Mouse (Mus musculus) hindlimb bud, embryonic 11.5 days (tissue): ENCODE data around the gene Fam185a.

Experiments
- DNase-seq: peaks from one replicate; pipeline ENCODE4 v3.0.0-alpha.2; 2012; ENCODE audit warnings: low read depth, low spot score; ENCODE audit errors: extremely low spot score

Gene Fam185a

DNA sequence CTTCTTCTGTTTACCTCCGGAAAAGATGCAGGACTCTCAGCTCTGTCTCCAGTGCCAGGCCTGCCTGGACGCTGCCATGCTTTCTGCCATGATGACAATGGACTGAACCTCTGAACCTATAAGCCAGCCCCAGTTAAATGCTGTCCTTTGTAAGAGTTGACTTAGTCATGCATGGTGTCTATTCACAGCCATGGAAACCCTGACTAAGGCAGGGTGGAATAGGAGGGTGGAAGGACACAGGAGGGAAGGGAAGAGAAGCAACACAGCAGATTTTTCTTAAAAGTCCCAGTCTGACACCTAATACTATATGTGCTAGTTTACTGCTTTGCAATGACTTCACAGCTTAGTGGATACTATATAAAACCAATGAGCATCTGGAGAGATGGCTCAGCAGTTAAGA lies 66.7 kb downstream of the Fam185a start:
- no peak for DNase-seq

GRCm38 (mm10) chr5:21492213-21492612 lies 67.5 kb downstream of the Fam185a start:
- DNase-seq = no peak

DNA sequence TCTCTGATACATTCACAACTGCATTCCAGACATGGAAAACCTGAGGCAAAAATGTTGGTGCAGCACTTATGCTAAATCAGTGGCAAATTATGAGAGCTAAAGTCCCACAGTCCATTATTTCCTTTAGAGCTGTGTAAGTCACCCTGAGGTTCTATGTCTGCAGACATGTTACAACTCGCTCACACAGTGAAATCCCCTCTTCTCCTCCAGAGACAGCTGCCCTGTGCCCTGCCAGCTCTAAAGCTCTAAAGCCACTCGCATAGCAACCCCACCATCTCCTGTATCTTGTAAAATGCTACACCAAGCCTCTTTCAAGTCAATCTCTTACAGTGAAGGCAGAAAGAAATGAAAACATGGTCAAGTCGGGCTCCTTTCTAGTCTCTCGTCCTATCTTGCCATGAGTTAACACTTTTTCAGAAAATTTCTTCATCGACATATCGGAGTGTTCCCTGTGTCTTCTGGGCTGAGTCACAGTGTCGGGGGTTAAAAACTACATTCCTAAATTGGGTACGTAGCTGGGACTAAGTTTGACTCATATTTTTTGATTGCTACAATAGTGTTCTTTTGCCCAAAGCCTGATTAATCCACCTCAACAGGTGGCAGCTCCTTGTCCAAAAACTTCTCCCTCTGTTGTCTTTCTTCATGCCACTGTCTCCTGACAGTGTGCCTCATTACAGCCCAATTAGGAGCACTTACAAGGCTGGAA lies 68.7 kb downstream of the Fam185a start:
- no peak for DNase-seq

- DNase-seq = no peak
These were observed 70.0 kb downstream of the Fam185a start for GRCm38 (mm10) chr5:21494781-21495180.

DNA sequence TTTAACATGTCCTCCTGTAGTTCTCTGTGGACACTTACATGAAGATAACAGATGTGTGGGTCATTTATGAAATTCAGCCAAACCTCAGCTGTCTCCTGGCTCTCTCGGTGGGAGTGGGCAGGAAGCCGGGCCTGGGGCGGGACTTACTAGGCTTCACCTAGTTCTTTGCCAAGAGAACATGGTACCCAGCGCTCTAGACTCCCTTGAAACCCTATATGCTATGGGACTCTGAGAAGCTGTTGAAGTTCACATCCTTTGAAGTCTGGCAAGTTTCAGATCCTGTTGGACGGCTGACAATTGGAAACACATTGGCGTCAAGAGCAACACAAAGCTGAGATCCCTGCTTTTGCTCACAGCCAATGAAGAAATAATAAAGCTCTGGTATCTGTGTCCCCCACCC lies 71.6 kb downstream of the Fam185a start:
- DNase-seq = peak; percentile 49

DNA sequence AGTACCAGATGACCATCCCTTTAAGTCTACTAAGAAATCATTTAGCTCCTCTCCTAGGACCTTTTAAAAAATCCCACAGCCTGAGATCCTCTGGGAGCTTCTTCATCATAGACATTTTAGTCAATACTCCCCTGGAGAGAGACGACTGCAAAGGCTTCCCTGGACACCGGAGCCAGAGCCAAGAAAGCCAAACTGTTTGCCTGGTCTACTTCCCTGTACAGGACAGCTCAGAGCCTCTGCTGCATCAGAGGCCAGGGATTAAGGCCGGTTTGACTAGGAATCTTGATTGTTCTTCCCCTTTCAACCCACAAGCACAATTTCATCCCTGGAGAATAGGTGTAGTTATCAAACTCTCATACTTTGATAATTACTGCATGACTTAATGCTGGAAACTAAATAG lies 72.1 kb downstream of the Fam185a start:
- DNase-seq = no peak

DNA sequence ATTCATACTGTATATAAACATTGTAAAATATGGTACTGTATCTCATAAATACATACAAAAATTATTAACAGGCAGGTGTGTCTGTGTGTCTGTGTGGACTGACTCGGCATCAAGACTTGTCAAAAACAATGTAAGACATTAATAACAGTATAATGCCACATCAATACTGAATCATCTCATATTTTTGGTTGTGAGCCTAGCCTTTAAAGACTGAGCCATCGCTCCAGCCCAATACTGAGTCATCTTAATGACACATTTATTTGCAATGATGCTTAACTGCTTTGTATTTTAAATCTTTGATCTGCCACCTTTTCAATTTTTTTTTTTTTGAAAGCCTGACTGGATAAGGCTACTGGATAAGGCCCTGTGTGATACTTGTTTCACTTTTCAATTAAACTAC lies 73.7 kb downstream of the Fam185a start:
- DNase-seq = no peak

- DNase-seq = no peak
These were observed 74.2 kb downstream of the Fam185a start for GRCm38 (mm10) chr5:21498925-21499324.

GRCm38 (mm10) chr5:21500133-21500532 lies 75.4 kb downstream of the Fam185a start:
- no peak for DNase-seq

DNA sequence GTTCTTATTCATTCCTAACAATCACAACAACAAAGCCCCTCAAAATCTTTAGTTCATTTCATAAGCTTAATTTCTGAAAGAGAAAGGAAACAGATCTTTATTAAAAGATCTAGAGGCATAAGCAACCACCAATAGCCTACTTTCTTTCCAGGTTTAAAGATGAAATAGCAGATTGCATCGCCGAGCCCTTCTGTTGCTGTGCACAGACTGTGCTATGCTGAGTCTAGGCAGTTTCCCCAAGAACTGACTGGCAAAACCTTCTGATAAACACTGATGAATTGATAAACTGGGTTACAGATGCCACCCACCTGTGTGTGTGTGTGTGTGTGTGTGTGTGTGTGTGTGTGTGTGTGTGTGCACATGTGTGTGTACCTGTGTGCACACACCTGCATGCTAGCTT lies 76.2 kb downstream of the Fam185a start:
- no peak for DNase-seq

DNA sequence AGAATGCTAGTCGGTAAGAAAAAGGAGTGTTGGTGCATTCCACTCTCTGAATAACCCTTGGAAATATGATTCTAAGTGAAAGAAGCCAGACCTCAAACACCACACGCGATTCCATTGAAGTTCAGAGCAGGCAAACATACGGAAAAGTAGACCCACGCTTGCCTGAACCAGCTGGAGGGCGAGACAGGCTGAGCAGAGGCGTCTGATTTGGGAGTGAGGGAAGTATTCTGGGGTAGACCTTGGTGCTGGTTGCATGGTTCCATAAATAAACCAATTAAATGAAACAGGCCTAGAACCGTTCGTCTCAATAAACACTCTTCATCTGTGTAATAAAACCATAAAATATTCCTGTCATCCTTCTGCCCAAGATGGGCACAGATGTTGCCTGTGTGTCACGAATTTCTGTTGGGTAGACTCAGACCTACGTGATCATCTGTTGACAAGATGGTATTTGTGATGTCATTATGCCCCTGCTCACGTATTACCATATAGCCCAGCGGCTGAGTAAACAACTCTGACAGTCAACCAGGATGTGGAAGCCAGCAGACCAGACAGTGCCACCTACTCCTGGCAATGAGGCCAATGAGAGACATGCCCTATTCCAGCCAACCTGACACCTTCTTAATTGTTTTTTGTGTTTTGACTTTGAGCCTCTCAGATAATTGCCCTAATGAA lies 78.3 kb downstream of the Fam185a start:
- no peak for DNase-seq

DNA sequence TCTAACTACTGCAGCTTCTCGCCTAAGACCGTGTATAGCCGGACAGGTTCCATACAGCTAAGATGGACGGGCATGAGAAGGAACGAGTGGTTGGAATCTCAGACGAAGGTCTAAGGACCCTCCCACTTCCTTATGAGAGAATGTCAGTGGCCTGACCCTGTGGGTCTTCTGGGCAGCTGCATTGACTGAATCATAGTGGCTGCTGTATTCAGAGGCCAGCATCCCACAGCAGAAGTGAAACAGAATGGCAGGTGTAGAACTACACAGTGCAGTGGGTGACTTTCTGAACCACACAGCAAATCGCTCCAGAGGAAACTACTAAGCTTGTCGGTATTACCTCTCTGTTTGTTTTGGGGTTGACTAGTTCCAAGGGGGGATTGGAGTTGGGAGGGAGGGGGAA lies 80.4 kb downstream of the Fam185a start:
- no peak for DNase-seq

DNA sequence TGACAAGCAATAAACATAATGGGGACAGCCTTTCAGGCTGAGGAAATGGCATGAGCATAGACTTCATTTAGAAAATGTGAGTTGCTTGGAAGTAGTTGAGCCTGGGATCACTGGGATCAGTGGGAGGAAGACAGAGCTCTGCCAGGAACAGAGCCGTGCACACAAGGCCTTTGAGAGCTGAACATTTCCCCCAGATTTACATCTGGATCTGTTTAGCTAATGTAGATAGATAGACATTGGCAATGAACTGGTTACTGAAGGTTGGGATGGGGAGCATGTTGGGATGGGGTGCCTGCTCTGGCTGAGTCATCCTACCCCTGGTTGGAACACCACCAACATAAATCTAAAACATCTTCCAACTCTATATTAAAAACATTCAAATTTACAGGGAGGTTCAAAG lies 82.1 kb downstream of the Fam185a start:
- no peak for DNase-seq

DNA sequence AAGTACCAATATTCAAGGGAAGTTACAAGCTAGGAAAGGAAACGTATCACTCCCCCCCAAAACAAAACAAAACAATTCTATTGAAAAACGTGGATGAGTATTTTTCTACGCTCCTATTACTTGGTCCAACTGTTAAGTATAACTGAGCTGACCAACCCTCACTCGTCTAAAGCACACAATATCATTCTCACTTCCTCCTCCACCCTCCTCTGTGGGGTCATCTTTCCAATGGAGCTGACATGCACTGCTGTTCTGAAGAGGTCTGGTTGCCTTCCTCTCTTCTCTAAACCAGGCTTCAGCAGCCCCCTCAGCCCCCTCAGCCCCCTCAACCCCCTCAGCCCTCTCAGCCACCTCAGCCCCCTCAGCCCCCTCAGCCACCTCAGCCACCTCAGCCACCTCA lies 85.0 kb downstream of the Fam185a start:
- no peak for DNase-seq

DNA sequence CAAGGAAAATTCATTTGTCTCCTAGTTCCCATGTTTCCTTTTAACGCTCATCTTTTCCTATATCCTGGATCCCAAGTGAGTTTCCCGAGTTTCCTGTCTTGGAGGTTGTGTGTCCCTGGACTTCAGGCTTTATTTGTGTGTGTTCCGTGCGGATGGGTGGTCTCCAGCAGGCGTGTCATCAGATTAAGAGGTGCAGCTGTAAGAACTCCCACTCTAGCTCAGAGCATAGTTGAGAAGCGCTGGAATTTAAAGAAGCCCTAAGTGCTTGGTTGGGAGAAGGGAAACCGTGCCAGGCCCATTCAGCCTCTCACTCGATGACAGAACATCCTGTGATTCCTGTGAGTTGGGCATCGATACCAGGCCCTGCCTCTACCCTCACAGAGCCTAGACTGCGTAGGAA lies 88.6 kb downstream of the Fam185a start:
- DNase-seq = no peak

GRCm38 (mm10) chr5:21517562-21517961 lies 92.8 kb downstream of the Fam185a start:
- DNase-seq = no peak

GRCm38 (mm10) chr5:21518207-21518606 lies 93.4 kb downstream of the Fam185a start:
- DNase-seq = no peak

- no peak for DNase-seq
These were observed 94.4 kb downstream of the Fam185a start for GRCm38 (mm10) chr5:21519166-21519565.

DNA sequence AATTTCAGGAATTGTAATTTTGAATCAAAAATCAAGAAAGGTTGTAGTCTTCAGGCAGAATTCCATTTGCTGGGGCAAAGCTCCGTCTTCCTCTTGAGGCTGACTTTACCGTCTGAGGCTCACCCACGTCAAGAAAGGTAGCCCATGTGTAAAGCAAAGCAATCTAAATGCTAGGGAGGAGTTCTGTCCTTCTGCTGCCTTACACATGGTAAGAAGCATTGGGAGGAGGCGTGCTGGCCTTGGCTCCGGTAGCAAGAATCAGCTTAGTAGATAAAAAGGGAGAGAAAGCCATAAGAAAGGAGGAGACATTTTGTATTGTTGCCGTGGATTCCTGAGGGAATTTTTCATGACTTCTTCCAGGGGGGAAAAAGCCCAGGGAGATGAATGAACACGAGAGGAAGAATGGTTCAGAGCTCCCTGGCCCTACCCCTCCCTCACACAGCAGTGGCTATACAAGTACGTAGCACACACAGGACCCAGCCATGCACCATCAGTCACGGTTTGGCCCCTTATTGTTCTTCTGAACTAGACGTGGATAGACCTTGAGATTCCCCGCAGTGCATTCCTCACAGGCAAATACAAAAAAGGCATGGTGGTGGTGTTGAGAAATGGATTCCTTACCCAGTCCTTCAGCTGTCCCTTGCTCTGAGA lies 102.2 kb downstream of the Fam185a start:
- DNase-seq = no peak

DNA sequence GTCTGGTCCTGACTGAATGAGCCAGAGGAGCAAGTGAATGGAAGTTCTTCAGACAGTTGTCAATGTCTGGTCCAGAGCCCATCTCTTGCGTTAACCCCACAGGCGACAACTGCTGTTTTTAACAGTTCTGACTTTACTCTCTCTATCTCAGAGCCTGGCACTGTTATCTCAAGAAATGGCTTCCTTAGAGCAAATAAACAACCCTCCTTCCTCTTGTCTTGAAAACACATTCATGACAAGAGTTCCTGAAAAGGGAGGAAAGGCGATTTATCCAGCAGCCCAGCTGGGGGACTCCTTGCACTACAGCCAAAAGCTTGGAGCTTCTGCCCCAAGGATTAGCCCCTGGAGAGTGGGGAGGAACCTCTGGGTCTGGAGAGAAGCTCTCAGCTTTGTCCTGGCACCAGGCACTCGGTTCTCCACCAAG lies 102.7 kb downstream of the Fam185a start:
- DNase-seq = no peak

- DNase-seq = no peak
These were observed 103.5 kb downstream of the Fam185a start for GRCm38 (mm10) chr5:21528068-21528842.
